Mouse (Mus musculus) forebrain, postnatal 0 days (tissue): ENCODE results near the gene Atf6. TPM values are rescaled to one million over a fixed set of nuclear protein-coding genes. Genes with fewer than 3 reads are reported as not detected.

Experiments
- ATAC-seq: fragments of 200-750 bp; cut with Nextera tagmentation; 2 replicates; pipeline ENCODE4 v1.8.0; 2017; ENCODE audit warnings: mild to moderate bottlenecking, moderate library complexity
- DNase-seq: peaks from one replicate; pipeline ENCODE4 v3.0.0-alpha.2; 2015
- H3K27ac ChIP-seq: fragments of 300-500 bp; sonication (generic); 2 replicates; pipeline ENCODE4 v1.5.1; 2014; ENCODE audit warnings: low read depth, mild to moderate bottlenecking, antibody characterized with exemption, low read length, moderate library complexity, mixed read lengths
- H3K27me3 ChIP-seq: fragments of 300-500 bp; sonication (generic); 2 replicates; pipeline ENCODE4 v1.6.1; 2014; ENCODE audit warnings: mild to moderate bottlenecking, low read length, mixed read lengths; ENCODE audit not compliant: insufficient read depth
- H3K36me3 ChIP-seq: fragments of 300-500 bp; sonication (generic); 2 replicates; pipeline ENCODE4 v1.6.1; 2014; ENCODE audit warnings: mild to moderate bottlenecking, moderate library complexity; ENCODE audit not compliant: insufficient read depth
- H3K4me1 ChIP-seq: fragments of 300-500 bp; sonication (generic); 2 replicates; pipeline ENCODE4 v1.6.1; 2014; ENCODE audit warnings: antibody characterized with exemption; ENCODE audit not compliant: insufficient read depth
- H3K4me2 ChIP-seq: fragments of 300-500 bp; sonication (generic); 2 replicates; pipeline ENCODE4 v1.6.1; 2014; ENCODE audit warnings: low read depth, mild to moderate bottlenecking, moderate library complexity
- H3K4me3 ChIP-seq: fragments of 300-500 bp; sonication (generic); 2 replicates; pipeline ENCODE4 v1.5.1; 2014; ENCODE audit warnings: low read depth, low read length, mixed read lengths
- H3K9ac ChIP-seq: fragments of 300-500 bp; sonication (generic); 2 replicates; pipeline ENCODE4 v1.6.1; 2014; ENCODE audit warnings: mild to moderate bottlenecking
- H3K9me3 ChIP-seq: fragments of 300-500 bp; sonication (generic); 2 replicates; pipeline ENCODE4 v1.6.1; 2016; ENCODE audit warnings: low read length
- CTCF ChIP-seq: sonication (generic); IDR thresholded peaks from 2 replicates; pipeline ENCODE4 v1.5.1; 2016; ENCODE audit warnings: antibody characterized with exemption, control low read depth, low read depth
- WGBS: fragments of 180-500 bp; shearing (Covaris S2); extraction: QIAGEN DNeasy Blood & Tissue Kit; methylation state at CpG from one replicate; pipeline ENCODE4 v1.1.7; 2014; 5-methylcytosine and 5-hydroxymethylcytosine counted together
- polyA plus RNA-seq: library from polyadenylated mRNA; unstranded; fragments of >200 nt; fragmentation: Nextera tagmentation; extraction: Ambion mirVana; gene quantifications from 2 replicates; pipeline ENCODE4 v1.2.1, GENCODE M21; 2015
- total RNA-seq: library from RNA; depleted of rRNA; stranded (reverse); fragments of >200 nt; gene quantifications from 2 replicates; pipeline ENCODE4 v1.2.3, GENCODE M21; 2014

Gene Atf6
- total and polyA plus RNA-seq, 2 experiments from 2014 or later = 5.3 to 18.1 TPM

DNA sequence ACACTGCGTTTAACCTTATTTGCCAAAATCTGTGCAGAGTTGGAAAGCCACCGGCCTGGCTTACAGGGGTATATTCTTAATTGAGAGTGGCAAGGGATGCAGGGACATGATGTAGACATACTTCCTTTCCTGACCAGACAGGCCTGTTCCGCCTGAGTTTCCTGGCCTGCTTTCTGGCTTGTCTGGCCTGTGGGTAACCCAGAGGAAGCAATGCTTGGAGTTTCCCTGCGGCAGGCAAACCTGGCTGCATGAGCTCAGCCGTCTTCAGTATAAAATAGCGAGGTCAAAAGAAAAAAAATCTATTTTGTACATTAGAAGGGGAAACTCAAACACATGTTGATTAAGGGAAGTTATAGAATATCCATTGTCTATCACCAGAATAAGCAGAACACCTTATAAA, 139.0 kb downstream of the Atf6 start:
- Histone ChIP-seq H3K4me2 (no peak overlapping the region), H3K27me3 (no peaks in the 10 kb centered on the region), H3K9me3 (no peaks in the 10 kb centered on the region), H3K4me3 (no peak overlapping the region), H3K9ac (no peak overlapping the region), H3K27ac (no peak overlapping the region), H3K36me3 (no peaks in the 10 kb centered on the region), H3K4me1 (no peaks in the 10 kb centered on the region)
- TF ChIP-seq CTCF = no peak
- 79% methylated on average over 6 of the region's 6 CpGs for WGBS
- ATAC-seq (no peak), DNase-seq (no peak)

DNA sequence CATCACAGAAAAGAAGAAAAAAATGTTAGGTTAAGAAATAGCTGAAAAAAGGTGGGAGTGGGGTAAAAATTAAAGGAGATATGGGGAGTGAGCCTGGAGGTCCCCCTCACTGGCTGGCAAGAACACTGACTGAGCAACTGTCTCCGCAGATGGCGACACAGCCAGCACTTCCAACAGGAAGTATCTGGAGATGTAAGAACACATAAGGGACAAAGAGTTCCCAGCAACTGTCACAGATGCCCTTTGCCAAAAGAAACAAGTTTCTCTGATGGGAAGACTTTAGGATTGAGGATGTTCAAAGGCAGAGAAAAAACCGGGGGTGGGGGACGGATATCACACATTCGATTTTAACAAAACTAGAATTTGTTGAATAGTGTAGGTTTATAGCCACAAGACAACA, 146.0 kb downstream of the Atf6 start:
- ATAC-seq = peak; percentile 88
- Histone ChIP-seq H3K27ac (0 out of 2 replicates have a peak overlapping the region, but pooled peaks have one; percentile 35), H3K9me3 (no peaks in the 10 kb centered on the region)

DNA sequence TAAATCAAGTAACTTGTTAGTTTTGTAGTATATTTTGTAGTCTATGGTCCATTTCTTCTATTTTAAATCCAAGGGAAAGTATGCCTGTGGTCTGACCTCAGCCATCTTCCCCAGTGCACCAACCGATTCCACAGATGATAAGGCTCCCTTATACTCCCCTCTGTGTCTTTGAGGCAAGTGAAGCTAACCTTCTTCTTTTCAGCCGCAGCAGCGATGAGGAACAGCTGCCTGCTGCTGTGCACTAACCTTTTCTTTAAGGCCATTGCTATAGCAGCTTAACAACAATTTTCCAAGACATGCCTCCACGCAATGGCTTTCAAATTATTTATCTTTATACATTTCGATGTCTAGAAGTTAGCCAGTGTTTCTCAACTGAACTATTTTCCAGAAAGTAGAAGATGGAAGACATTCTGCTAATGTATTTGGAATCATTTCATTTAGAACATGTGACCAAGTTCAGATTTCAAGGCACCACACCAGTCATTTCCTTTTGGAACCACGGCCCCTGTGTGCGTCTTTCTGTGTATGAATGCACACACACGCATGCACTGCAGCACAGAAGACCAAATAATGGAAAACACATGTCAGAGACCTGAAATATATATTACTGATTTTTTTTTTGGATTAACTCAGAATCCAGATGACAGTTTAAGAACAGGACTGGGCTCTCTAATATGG, 149.3 kb downstream of the Atf6 start:
- no peaks in the 10 kb centered on the region for H3K27me3 ChIP-seq
- DNase-seq = no peak
- H3K9me3 ChIP-seq = no peaks in the 10 kb centered on the region
- no peaks in the 10 kb centered on the region for H3K4me1 ChIP-seq
- H3K27ac ChIP-seq = no peak overlapping the region
- no peak for TF ChIP-seq CTCF
- H3K36me3 ChIP-seq = no peaks in the 10 kb centered on the region
- H3K9ac ChIP-seq = no peak overlapping the region
- H3K4me2 ChIP-seq = no peak overlapping the region
- no peak for ATAC-seq
- 78% methylated on average over 8 of the region's 8 CpGs for WGBS
- H3K4me3 ChIP-seq = no peak overlapping the region

More for the DNA sequence above, 146.0 kb downstream of the Atf6 start:
- Histone ChIP-seq H3K4me3 (no peak overlapping the region), H3K4me2 (no peak overlapping the region), H3K4me1 (no peaks in the 10 kb centered on the region), H3K9ac (no peak overlapping the region), H3K36me3 (no peaks in the 10 kb centered on the region), H3K27me3 (no peaks in the 10 kb centered on the region)
- DNase-seq = peak; percentile 79
- no peak for TF ChIP-seq CTCF
- 68% methylated on average over 5 of the region's 5 CpGs for WGBS

DNA sequence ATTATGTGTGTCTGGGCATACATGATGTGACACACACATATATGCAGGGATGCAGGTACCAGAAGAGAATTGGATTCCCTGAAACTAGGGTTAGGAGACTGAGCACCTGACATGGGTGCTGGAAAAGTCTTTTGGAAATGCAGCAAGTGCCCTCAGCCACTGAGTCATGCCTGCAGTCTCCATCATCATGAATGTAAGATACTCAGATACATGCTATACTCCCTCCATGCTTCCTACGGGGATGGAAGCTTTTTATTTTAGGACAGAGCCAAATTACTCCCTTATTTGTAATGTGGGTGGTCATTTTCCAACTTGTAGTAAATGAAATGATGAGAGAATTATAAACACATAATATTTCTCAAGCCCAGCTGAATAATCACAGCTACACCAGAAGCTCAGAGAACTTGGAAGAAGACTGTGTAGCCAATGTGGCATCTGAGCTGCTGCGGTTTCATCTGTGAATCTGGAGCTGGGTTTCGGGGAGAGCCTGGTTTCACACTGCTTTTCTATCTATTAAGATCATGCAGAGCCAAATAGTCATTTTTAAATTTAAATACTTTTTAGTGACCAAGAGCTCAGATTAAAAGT, 150.2 kb downstream of the Atf6 start:
- Histone ChIP-seq H3K36me3 (no peaks in the 10 kb centered on the region), H3K4me2 (no peak overlapping the region), H3K9me3 (no peaks in the 10 kb centered on the region), H3K27me3 (no peaks in the 10 kb centered on the region), H3K4me1 (no peaks in the 10 kb centered on the region), H3K9ac (no peak overlapping the region), H3K27ac (no peak overlapping the region), H3K4me3 (no peak overlapping the region)
- TF ChIP-seq CTCF = no peak
- ATAC-seq = no peak
- no peak for DNase-seq
- WGBS = 81% methylated on average over 3 of the region's 3 CpGs

DNA sequence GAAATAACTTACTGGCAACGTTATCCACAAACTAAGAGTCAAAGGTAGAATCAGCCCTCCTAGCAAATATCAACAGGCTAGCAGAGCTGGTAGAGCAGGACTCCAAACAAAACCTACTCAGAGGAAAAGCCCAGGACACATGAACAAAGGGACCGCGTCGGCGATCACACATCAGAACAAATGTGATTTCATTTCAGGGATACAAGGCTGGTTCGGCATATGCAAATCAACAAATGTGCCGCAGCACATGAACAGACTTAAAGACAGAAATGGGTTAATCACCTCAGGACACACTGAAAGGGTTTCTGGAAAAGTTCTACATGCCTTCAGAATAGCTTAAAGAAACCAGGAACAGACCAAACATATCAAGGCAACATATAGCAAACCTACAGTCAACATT, 155.8 kb downstream of the Atf6 start:
- Histone ChIP-seq H3K36me3 (peaks cover 6% of the 10 kb centered on the region; the same call in 1 of the 2 replicates), H3K27ac (no peak overlapping the region), H3K27me3 (no peaks in the 10 kb centered on the region), H3K4me1 (no peaks in the 10 kb centered on the region), H3K4me3 (no peak overlapping the region), H3K4me2 (no peak overlapping the region), H3K9me3 (no peaks in the 10 kb centered on the region), H3K9ac (no peak overlapping the region)
- no peak for TF ChIP-seq CTCF
- DNase-seq (no peak), ATAC-seq (no peak)
- WGBS = 81% methylated on average over 7 of the region's 7 CpGs

DNA sequence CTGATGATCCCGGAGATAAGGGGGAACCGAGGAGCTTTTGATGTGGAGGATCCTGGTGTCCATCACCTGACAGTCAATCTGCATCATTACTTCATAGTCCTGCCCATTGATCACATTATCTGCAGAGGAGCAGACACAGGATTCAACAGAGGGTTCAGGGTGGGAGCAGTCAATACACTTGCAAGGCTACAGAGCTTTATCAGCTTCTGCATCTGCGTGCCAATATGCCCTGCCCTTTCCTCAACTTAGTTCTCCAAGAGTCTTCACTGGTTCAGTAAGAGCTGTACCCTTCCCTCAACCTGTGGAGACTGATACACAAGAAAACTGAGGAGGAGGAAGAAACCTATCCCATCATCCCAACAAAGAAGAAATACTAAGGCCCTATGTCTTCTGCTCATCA, 157.6 kb downstream of the Atf6 start:
- DNase-seq (no peak), ATAC-seq (no peak)
- Histone ChIP-seq H3K9me3 (no peaks in the 10 kb centered on the region), H3K4me2 (no peak overlapping the region), H3K4me3 (no peak overlapping the region), H3K27me3 (no peaks in the 10 kb centered on the region), H3K27ac (no peak overlapping the region), H3K36me3 (peaks cover 6% of the 10 kb centered on the region; the same call in 1 of the 2 replicates), H3K4me1 (no peaks in the 10 kb centered on the region), H3K9ac (no peak overlapping the region)
- no peak for TF ChIP-seq CTCF
- WGBS = 100% methylated on average over 3 of the region's 3 CpGs

DNA sequence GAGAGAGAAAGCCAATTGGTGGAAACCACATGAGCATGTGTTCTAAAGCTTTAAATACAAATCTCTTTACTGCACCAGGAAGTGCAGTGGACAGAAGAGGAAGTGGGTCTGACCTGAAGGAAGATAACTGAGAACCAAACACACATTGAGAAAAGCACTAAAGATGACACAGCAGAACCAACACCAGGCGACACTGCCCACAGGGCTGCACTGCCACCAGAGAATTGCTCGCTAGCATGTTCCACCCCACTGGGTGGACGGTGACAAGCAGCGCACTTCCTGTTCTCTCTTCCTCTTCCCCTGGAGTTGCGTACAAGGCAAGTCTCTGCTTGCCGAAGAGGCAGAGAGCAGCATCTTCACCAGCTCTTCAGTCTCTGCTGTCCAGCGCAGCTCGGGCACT, 158.1 kb downstream of the Atf6 start:
- 95% methylated on average over 8 of the region's 8 CpGs for WGBS
- no peak for TF ChIP-seq CTCF

More for the DNA sequence above, 158.1 kb downstream of the Atf6 start:
- Histone ChIP-seq H3K36me3 (peaks cover 6% of the 10 kb centered on the region; the same call in 1 of the 2 replicates), H3K4me2 (no peak overlapping the region), H3K9ac (no peak overlapping the region), H3K9me3 (no peaks in the 10 kb centered on the region), H3K4me1 (no peaks in the 10 kb centered on the region), H3K27me3 (no peaks in the 10 kb centered on the region), H3K4me3 (no peak overlapping the region), H3K27ac (no peak overlapping the region)
- no peak for DNase-seq
- ATAC-seq = no peak
